Mouse (Mus musculus) lung, postnatal 25 days (tissue): ENCODE data around the gene P3h2.

ENCODE experiments used
- DNase-seq: peaks from one replicate; pipeline ENCODE4 v3.0.0; 2022; ENCODE audit warnings: low spot score

P3h2 gene

DNA sequence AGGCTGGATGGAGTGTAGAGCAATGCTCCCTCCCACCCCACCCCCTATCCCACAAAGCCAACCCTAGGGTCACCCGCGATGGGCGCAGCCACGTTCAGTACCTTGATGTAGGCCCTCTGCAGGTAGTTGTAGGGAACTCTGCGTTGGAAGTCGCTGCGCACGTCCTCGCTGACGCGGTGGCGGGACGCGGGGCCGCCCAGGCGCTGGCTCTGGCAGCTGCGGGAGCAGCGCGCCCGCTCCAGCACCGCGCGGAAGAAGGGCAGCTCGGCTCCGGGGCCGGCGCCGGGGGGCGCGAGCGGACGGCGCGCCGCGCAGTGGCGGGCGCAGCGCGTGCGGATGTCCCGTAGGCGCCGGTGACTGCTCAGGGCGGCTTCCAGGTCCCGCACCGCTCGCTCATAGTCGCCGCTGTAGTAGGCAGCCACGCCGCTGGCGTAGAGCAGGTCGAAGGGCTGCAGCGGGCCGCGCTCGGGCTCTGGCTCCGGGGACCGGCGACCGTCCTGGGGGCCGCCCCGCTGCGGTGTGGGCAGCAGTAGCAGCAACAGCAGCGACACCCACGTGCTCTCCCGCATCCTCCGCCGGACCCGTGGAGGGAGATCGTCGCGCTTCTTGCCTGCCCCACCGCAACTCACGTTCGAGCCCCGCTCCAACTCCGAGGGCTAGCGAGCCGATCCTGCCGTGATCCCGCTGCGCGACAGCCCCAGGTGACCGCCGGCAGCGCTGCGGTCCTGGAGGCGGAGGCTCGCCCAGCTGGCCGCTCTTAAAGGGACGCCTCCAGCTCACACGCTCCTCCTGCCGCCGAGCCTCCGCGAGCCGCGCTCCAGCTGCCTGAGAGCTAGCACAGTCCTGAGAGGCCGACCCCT is at the start of gene P3h2:
P3h2 (minus strand) TSS at position 670 of the 860 bp plus-strand sequence.
- DNase-seq = peak; percentile 60

DNA sequence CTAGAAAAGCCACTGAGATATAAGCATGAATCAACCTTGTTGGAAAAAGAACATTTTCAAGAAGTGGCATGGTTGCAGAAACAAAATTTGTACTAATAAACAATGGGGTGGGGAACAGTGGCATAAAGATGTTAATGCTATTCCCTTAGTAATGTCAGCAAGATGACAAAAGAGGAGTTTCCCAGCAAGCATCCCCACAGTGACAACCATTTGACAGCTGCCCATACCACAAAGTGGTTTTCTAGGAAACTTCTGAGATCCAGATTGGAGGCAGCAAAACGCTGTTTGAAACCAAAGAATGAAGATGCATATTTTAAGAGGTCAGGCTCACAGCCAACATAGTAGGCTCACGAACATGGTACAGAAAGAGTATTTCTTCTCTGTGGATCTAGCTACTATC is 46.7 kb upstream of the P3h2 start:
- no peak for DNase-seq

DNA sequence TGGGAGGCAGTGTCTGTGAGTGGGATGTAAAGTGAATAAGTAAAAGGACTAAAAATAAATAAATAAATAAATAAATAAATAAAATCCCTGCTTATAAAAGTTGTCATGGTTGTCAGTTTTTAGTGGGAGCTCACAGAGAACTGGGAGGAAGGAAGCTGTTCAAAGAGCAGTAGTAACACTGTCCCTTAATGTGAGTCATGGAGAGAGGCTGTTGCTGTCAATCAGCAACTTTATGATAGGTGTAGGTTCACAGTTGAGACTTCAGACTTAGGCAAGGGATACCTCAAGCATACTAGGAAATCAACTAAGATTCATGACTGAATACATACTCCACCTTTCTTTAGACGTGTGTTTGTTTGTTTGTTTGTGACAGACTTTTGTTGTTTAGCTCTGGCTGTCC is 45.4 kb upstream of the P3h2 start:
- DNase-seq = no peak

DNA sequence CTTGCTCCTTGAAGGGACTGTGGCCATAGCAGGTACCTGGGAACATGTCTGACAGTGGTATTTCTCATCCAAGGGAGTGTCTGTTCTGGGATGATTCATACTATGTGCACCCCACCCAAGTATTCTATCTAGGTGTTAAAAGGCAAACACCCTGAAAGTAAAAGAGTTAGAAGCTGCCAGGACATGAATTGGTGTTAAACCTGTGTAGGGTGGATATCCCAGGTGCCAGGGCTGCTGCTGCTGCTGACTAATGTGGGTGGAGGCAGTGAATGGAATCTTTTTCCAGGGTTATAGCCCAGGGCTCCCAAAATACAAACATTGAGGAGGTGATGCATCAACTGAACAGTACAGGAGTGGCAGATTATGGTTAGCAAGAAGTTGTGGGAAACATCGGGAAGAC is 41.3 kb upstream of the P3h2 start:
- no peak for DNase-seq

DNA sequence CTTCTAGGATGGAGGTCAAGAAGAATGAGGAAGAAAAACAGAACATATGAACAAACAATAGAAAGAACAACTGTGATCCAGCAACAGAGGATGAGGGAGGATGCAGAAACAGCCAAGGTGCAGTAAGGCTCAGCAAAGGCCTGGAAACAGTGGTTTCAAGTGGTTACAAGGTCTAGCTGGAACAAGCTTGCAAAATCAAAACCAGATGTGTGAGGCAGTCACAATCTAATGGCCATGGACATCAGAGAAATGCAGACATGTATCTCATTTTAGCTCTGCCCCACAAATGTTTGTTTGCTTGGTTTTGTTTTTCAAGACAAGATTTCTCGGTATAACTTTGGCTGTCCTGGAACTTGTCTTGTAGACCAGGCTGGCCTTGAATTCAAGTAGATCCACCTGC is 25.5 kb upstream of the P3h2 start:
- DNase-seq = no peak

DNA sequence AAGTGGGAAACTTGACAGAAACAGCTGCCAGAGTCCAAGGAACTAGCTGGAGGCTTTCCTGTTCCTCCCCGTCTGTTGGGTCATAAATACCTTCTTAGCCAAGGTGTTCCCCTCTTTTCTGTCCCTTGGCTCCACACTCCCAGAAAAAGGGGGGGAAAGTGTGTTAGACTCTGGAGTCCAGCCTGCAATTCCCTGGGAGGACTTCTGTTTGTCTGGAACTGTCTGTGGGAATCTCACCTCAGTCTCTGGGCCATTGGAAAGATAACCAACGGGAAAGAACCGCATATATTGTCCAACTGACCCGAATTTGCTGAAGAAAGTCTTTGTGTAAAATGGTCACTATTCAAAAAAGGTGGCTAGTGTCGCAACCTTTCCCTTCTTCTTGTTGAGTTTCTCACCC is 1.0 kb upstream of the P3h2 start:
- no peak for DNase-seq

DNA sequence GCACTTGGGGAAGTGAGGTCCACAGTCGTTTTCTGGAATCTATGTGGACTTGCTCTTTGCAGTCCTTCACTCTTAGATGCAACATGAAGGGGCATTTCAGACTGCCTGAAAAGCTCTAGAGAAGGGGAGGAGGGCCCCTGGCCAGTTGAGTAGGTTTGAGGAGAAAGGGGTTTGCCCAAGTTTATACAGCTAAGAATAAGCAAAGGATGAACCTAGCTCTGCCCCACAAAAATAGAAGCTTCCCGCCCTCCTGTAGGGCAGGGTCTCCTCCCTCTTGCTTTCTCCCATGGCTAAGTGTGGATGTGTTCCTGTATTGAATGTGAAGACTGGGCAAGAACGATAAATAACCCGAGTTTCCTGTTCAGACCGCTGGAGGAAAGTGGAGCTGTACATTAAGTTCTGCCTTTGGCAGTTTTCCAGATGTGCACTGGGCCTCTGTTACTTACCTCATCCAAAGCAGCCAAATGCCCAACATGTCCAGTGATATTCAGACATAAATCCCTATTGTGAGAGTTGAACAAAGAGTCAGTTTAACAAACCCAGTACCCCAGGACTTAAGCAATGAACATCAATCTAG is 545 bp upstream of the P3h2 start:
- DNase-seq = no peak

DNA sequence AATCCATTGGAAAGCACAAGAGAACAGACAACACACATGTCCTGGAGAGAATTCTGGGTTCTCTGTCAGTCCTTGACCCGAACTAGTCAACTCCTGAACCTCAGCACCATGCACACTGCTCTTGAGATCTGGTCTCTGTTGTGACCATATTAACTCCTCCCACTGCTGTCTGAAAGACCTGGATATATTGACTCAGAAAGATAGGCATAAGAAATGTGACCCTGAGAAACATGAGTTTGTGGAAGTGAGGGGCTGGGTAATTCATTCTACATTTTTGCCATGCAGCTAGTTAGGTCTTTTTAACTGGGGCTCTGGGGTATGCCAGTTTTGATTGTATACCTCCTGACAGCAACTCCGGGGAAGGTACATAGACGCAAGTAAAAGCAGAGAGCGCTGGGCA is 1.3 kb downstream of the P3h2 start:
- no peak for DNase-seq

DNA sequence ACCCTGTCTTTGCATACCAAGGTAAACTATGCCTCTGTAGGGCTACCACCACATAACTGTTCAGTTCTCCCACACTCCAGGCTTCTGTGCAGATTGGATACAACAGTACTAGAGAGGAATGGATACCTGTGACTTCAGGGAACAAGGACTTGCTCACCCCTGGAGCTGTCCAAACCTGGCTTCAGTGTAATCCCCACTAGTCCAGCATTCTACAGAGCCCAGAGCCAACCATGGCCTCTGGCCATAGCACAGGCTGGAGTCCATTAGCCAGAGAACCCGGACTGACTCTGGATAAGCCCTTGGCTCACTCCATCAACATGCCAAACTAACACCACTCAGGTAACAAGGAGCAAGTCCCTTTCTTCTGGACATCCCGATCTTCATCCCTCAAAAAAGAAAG is 2.7 kb downstream of the P3h2 start:
- no peak for DNase-seq

DNA sequence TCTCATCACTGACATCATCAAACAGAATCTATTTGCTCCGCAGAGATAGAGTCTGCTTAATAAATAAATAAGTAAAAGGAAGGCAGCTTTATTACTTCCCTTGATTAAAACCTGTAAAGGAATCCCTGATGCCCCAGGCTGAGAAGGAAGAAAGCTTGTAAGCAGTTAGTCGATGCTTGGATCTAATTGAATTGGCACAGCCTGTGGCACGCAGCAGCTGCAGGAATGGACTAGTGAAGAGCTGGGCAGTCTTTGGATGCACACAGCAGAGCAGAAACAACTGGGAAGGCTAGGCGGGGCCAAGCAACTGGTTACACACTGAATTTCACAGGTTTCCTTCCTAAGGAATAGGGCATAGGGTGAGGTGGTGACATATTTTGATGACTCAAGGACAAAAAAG is 5.4 kb downstream of the P3h2 start:
- no peak for DNase-seq

DNA sequence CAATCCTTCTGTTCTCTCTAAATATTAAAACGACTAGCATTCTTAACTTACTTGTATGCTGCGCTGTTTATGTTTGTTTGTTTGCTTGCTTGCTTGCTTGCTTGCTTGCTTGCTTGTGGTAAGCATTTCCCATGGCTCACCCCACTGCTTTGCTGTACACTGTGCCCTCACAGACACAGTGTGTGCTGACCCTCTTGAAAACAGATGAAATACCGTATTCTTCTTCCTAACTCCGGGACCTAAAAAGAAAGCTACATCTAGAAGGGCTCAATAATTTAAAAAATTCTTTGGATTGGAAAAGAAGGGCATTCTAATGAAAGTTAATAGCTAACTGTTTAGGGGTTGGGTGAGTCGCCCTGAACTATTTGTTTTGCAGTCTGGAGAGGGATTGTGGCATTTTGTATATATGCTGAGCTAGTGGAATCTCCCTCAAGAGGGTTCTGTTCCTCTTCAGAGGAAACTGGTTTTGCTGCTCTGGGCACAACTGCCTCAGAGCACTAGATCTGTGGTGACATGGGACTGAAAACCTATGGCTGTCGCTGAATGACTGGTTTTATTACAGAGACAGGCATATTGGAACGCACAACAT is 9.8 kb downstream of the P3h2 start:
- peak; percentile 74 for DNase-seq

DNA sequence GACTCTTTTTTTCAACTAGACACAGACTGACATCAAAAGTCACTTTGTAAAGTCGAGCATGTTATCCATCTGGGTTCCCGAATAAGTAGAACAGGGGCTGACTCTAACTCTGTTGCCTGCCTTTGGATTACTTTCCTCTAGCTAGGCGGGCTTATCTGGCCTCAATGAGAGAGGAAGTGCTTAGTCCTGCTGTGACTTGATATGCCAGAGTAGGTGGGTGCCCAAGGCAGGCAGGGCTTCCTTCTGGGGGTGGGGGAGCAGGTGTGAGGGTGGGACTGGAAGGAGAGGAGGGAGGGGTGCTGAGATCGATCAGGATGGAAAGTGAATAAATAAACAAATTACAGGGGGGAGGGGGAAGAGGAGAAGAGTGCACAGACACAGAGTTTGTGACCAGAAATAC is 11.7 kb downstream of the P3h2 start:
- DNase-seq = no peak

DNA sequence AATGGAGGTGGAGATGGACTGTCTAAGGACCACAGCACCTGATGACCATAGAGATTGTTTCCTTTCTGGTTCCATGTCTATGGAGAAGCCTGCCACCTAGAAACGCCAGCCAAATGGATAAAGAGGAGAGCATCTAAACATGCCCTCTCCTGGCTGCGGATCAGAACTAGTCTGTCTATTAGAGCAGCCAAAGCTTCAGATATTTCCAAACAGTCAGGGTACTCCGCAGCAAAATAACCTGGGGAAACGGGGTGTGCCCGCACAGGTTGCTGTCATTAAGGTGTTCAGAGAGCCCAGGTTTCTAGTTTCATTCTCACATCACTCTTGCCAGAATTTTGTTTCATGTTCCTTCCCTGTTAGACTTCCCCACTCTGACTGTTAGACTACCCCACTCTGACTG is 16.6 kb downstream of the P3h2 start:
- DNase-seq = no peak

DNA sequence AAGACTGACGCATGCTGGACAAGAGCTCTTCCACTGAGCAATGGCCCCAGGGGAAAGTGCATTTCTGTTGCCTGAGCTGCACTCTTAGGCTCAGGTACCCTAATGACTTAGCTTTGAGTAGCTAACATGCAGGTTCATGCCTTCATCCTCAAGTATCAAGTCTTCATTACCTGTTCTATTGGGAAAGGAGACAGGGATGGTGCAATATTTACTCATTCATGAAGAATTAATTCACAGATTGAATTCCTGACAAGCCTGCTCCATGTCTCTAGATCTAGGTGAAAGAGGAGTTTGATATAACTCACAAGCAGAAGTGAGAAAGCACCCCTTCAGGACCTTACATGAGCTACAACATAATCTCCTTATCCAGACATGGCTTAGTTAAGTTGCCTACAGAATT is 17.3 kb downstream of the P3h2 start:
- DNase-seq = no peak

DNA sequence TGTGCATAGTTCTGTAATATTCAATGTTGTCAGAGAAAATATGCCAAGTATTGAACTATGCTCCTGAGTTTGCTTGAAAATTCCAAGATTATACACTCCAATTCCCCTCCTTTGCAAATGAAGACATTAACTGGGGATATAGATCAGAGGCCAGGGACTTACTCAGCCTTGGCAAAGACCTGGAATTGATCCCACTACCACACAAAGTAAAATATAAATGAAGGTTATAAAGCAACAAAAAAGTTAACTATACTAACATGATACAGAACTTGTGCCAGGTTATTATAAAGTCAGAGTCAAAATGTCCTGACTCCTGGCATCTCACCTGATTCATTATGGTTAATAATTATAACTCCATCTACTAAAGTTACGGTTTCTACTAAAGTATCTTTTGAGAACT is 18.6 kb downstream of the P3h2 start:
- no peak for DNase-seq

DNA sequence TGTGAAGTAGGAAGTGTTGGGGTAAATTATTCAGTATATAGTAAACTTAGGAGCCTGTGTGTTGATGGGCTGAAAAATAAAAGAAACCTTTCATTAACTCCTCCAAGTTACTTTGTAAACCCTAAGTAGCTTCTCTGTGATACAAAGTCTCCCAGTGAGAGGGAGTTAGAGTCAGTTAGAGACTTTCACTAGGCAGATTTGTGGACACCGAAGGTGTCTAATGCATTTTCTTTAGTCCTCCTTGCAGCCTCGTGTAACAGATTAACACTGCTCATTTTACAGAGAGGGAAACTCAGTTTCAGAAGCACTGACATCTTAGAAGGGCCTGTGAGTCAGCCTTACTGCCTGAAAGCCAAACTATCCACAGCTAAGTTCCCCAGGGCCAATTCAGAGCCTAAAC is 20.4 kb downstream of the P3h2 start:
- no peak for DNase-seq

DNA sequence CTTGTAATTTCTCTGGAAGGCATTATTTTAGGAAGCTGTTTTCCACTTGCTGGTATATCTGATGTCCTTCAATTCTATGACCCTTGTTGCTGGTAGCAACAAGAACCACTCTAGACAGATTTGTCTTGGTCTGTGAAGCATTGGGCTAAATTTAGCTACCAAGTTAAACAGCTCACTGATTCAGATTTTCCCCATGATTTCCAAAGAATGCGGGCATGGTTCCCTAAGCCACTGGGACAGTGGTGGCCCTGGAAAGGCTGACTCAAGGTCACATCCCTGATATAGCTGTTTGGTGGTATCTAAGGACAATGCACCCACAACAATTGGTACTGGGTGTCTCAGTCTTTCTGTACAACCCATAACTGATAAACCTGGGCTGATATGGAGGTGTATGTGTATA is 22.8 kb downstream of the P3h2 start:
- no peak for DNase-seq

DNA sequence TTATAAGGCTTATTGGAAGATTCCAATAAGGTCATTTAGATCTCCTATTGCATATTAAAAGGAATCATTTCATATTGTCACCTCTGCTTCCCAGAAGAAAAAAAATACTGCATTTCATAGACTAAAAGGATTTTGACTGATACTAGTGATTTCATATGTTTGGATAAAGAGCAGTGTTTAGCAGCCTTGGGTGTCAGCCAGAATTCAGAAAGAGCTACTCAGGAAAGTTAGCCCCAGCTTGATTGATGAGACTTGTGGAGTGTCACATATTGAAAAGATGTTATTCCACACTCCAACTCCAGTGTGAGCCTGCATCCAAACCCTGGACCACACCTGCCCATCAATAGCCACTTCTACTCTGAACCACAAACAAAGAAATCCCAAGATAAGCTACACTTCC is 23.2 kb downstream of the P3h2 start:
- DNase-seq = no peak

DNA sequence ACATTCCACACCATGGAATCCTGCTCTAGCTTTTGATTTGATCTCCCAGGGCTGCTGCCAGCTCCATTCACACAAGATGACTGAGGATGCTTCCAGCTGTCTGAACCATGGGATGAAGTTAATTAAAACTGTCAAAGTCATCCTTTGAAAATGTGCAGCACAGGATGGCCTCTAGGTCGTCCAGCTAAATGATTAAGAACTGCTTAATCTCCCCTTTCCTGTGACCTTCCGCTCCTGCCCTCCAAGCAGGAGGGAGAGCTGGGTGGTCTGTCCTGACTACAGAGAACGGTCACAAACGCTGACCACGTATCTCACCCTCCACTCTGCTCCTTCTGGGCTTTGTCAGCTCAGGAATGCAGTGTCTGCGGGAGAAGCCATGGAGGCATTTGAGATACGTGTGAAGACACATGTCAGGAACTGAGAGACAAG is 26.6 kb downstream of the P3h2 start:
- no peak for DNase-seq

DNA sequence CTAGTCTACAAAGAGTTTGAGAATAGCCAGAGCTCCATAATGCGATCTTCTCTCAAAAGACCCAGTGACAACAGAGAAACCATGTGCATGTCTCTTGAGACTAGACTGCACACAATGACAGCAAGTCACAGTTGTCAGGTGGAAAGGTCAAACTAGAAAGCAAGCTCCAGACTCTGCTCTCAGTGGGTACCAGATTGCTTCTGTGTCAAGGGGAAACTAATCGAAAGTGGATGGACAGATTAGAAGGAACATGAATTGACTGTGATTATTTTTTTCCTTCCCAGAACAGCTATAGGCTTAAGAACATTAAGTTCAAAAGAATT is 27.5 kb downstream of the P3h2 start:
- DNase-seq = no peak

DNA sequence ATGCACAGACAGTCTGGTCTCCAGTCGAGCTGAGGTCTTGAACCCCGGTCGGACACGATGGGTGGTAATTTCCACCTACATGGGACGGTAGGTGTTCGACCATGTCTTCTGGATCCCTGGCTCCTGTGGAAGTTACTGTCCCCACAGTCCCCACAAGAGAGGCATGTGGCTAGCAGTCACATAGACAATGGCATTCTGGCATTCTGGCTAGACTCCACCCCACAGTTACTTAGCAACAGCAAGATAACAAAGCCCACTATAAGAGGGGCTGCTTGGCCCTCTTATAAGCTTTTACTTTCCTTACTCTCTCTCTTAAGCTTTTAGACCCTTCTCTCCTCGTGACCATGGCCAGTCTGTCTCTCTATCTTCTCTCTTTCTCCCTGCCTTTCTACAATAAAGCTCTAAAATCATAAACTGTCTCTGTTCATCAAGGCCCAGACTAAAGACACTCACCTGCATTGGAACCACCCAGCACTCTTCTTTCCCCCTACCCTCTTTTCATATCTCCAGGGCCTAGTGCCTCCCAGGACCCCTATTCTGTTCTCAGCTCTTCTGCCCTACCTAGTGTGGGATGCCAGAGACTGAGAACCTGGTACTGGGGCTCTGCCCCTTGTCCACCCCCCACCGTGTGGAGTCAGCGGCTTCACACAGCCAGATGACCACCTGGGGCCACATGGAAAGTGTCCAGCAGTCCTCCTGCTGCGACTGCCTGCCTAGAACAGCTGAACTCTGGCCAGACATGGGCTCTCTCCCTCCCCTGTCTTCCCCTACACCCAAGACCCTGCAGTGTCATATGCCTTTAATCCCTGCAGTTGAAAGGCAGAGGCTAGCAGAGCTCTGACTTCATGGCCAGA is 28.1 kb downstream of the P3h2 start:
- no peak for DNase-seq

DNA sequence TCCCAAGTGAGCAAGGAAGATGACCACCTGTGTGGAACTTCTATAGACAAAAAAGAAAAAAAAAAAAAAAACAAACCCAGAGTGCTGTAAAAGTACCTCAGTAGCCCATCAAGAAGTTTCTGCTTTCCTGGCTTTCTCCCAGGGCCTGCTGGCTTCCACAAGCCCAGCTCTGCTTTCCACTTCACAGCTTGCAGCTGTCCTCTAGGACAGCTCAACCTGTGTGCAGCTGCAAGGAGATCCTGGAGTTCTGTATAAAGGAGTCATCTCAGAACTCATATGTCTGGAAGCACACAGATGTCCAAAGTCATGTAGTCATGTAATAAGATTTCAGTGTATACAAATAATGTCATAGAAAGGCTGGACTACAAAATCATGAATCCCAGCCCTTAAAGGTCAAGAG is 30.5 kb downstream of the P3h2 start:
- DNase-seq = no peak

DNA sequence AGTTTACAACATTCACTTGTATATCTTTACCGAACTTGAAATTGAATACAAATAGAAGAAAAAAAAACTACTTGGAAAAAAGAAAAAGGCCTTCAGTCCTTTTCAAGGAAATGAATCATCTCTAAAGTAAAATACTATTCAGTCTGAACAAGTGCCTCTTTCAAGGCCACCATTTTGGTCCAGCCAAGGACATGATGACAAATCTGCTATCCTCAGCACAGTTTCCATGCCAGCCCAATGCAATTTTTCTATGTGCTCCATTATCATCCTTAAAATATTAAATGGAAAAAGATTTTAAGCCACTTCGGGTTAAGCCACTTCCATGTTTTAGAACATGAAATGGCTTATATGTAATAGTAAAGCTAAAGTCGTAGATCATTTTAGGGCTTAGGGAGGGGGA is 35.2 kb downstream of the P3h2 start:
- no peak for DNase-seq
